Mouse (Mus musculus): Measurements from ENCODE around the gene Ttc9c.
"Not testable (repeated sequence)": the region's sequence is repeated elsewhere in the genome, so short reads cannot be mapped to it uniquely, and the experiment has no call there.

The Ttc9c gene

GRCm38 (mm10) chr19:8818801-8819595, at the start of gene Ttc9c:
Gene Ttc9c, minus strand, starts transcription at chr19:8819333.
- DNase-seq: peak; percentile 98 to 99

DNA sequence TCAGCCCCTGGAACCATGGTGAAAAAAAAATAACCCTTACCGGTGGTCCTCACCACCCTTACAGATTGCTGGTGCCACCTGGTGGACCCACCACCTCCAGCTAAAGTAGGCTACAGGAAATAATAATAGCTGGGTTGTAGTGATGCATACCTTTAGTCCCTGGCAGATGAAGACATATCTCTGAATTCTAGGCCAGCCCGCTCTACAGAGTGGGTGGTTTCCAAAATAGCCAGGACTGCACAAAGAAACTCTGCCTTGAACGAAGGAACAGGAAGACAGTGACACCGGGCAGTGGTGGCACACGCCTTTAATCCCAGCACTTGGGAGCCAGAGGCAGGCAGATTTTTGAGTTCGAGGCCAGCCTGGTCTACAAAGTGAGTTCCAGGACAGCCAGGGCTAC, 45.1 kb upstream of the Ttc9c start:
- DNase-seq: no peak

GRCm38 (mm10) chr19:8859018-8859417, 39.9 kb upstream of the Ttc9c start:
- DNase-seq: peak in 1 of 2 experiments; percentile 63

GRCm38 (mm10) chr19:8857689-8858088, 38.6 kb upstream of the Ttc9c start:
- peak; percentile 56 to 86 for DNase-seq

- DNase-seq: no peak
Observed at GRCm38 (mm10) chr19:8853117-8853516, 34.0 kb upstream of the Ttc9c start.

GRCm38 (mm10) chr19:8852236-8852928, 33.2 kb upstream of the Ttc9c start:
- no peak for DNase-seq

GRCm38 (mm10) chr19:8851639-8852038, 32.5 kb upstream of the Ttc9c start:
- peak in 1 of 2 experiments; percentile 25 for DNase-seq

- DNase-seq: peak; percentile 28 to 30
Observed at GRCm38 (mm10) chr19:8850402-8850901, 31.3 kb upstream of the Ttc9c start, which contains the start of gene Lrrn4cl. Gene Lrrn4cl, plus strand, starts transcription at chr19:8850768.

GRCm38 (mm10) chr19:8848356-8848755, 29.2 kb upstream of the Ttc9c start:
- no peak for DNase-seq

DNA sequence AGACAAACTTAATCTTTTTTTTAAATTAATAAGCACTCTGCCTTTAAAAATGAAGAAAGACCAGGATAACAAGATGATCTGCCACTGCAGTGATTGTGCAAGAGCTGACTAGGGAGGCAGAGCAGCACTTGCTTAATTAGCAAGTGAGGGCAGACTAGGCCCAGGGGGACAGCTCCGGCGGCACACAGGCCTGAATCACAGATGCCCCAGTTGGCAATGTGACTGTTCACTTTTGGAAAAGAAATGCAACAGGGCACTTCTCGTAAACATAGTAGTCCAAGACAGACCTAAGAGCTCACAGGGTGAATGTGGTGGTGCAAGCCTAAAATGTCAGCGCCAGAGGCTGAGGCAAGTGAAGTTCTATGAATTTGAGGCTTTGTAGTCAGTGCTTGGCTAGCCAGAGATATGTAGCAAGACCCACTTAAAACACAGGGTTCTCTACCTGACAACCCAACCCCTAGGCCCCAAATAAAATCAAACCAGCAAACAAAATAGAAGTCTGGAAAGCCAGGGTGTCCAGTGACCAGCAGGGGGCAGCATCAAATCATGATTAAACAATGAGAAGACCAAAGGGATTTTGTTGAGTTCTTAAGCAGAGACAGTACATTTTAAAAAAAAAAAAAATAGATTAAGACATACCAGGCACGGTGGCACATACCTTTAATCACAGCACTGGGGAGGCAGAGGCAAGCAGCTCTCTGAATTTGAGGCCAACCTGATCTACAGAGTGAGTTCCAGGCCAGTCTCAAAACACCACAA, 25.4 kb upstream of the Ttc9c start:
- peak; percentile 80 to 93 for DNase-seq

GRCm38 (mm10) chr19:8842961-8843360, 23.8 kb upstream of the Ttc9c start:
- no peak for DNase-seq

DNA sequence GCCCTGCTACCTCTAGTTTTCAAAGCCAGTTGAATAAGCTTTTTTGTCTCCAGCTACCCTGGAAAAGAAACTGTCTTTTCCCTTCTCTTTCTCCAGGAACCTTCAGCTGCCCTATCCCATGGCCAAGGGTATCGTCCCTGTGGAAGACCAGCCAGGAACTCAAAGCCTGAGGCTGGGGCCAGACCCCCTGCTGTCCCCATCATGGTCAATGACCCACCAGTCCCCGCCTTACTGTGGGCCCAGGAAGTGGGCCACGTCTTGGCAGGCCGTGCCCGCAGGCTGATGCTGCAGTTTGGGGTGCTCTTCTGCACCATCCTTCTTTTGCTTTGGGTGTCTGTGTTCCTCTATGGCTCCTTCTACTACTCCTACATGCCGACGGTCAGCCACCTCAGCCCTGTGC, 21.9 kb upstream of the Ttc9c start:
- no peak for DNase-seq

- peak; percentile 86 to 91 for DNase-seq
Observed at GRCm38 (mm10) chr19:8839908-8840791, 21.0 kb upstream of the Ttc9c start.

DNA sequence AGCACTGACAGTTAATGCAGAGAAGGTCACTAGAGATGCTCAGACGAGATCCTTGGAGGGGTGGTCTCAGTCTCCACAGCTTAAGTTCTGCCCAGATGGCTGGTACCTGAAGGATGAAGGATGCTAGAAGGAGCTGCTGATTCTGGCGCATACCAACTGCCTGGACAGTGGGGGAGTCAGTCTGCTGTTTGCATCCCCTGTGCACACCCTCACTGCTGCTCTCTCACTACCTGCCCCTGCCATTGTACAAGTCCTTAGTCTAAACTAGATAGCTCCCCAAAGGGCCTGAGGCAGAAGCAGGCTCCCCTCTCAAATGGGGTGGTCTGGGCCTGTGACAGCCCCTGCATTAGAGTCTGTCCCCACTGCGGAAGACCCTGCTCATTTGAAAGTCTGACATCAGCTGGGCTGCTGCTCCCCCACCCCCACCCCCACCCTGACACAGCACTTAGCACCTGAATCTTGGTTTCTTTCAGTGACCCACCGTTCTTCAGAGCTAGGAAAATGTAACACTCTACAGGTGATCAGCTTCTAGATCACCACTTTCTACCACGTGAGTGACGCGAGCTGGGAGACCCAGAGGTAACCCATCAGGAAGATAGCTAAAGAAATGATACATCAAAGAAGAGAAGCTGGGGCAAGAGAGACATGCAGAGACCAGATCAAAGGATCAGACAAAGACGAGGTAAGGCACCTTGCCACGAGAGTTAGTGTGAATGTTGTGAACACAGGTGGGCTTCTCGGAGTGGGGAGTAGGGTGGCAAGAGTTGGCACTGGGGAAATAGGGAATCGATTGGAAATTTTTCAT, 20.2 kb upstream of the Ttc9c start, which contains the start of gene Gng3:
Gene Gng3 (minus strand): TSS at position 92 of the 805 bp plus-strand sequence.
- DNase-seq: no peak

- peak; percentile 83 to 84 for DNase-seq
Observed at GRCm38 (mm10) chr19:8838041-8838730, 19.1 kb upstream of the Ttc9c start.

- DNase-seq: peak; percentile 85 to 91
Observed at GRCm38 (mm10) chr19:8837251-8837791, 18.2 kb upstream of the Ttc9c start, which contains the start of gene Bscl2. Gene Bscl2, plus strand, starts transcription at chr19:8837467.

DNA sequence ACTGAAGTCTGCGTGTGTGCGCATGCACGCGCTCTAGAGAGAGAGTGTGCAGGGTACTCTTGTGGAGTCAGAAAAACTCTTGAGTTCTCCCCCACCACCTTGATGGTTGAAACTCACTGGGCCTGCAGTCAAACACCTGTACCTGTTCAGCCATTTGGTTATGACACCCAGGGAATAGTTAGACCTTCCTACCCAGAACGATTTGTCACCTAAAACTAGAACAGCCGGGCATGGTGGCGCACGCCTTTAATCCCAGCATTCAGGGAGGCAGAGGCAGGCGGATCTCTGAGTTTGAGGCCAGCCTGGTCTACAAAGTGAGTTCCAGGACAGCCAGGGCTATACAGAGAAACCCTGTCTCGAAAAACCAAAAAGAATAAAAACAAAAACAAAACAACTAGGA, 17.2 kb upstream of the Ttc9c start:
- not testable (repeated sequence) for DNase-seq

DNA sequence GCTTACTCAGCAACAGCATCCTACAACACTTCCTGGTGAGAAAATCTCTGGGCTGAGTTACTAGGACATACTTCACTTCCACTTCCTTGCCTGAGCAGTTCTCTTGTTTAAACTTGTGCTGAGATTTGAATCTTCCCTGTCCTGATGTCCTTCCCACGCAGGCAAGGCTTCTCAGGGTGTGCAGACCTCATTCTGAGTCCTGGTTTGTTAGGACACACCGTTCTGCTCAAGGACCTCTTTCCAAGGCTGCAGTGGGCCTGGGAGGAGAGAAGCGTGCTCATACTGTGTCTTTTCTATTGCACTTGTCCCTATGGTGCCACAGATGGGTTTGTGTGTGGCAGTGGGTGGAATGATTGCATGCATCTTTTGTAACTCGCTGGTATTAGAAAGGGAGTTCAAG, 13.8 kb upstream of the Ttc9c start:
- no peak for DNase-seq

DNA sequence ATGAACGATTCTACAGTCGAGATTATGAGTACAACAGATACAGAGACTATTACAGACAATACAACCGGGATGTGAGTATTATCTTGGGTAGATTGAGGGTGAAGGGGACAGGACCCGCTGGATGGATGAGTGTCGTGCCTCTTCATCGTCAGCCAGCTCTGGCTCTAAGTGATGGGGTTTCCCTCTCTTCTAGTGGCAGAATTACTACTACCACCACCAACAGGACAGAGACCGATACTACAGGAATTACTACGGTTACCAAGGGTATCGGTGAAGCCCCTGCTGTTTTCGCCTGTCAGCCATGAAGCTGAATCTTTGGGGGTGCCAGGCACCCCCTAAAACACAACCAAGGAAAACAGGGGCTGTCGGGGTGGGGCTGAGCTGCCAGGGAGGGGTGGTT, 12.1 kb upstream of the Ttc9c start:
- DNase-seq: no peak

DNA sequence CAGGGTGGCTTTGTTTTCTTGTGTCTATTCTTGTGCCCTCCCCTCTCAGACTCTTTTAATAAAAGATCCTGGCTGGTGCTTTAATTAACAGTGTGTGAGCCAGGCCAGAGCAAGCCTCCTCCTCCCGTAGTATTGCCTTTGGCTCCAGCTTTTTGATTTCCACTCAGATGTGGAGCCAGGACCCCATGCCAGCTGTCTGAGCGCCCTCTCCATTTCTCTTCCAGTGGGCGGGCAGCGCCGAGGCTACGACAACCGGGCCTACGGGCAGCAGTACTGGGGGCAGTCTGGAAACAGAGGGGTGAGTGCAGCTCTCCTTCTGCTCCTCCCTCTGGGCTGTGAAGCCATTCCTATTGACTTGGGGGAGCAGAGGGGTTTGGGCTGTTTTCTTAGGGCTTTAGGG, 11.5 kb upstream of the Ttc9c start:
- no peak for DNase-seq

Measured in kidney, postnatal 36 days (tissue).